Mouse (Mus musculus) forebrain, embryonic 16.5 days (tissue): Measurements from ENCODE around the gene Nle1. TPM values are rescaled to one million over a fixed set of nuclear protein-coding genes. Genes with fewer than 3 reads are reported as not detected.

ENCODE experiments used
- ATAC-seq: fragments of 200-750 bp; cut with Nextera tagmentation; 2 replicates; pipeline ENCODE4 v1.8.0; 2017; ENCODE audit warnings: mild to moderate bottlenecking, moderate library complexity
- H3K27ac ChIP-seq: fragments of 300-500 bp; sonication (generic); 2 replicates; pipeline ENCODE4 v1.5.1; 2014; ENCODE audit warnings: low read length, control low read depth
- H3K27me3 ChIP-seq: fragments of 300-500 bp; sonication (generic); replicated peaks from 2 replicates; pipeline ENCODE4 v1.6.1; 2014; ENCODE audit warnings: low read length; ENCODE audit not compliant: control insufficient read depth, insufficient read depth
- H3K36me3 ChIP-seq: fragments of 300-500 bp; sonication (generic); 2 replicates; pipeline ENCODE4 v1.6.1; 2014; ENCODE audit not compliant: control insufficient read depth, insufficient read depth
- H3K4me1 ChIP-seq: fragments of 300-500 bp; sonication (generic); replicated peaks from 2 replicates; pipeline ENCODE4 v1.6.1; 2014; ENCODE audit warnings: low read length; ENCODE audit not compliant: control insufficient read depth, insufficient read depth
- H3K4me2 ChIP-seq: fragments of 300-500 bp; sonication (generic); 2 replicates; pipeline ENCODE4 v1.6.1; 2014; ENCODE audit warnings: mild to moderate bottlenecking, low read length, control low read depth
- H3K4me3 ChIP-seq: fragments of 300-500 bp; sonication (generic); replicated peaks from 2 replicates; pipeline ENCODE4 v1.5.1; 2014; ENCODE audit warnings: mild to moderate bottlenecking, low read length, control low read depth
- H3K9ac ChIP-seq: fragments of 300-500 bp; sonication (generic); replicated peaks from 2 replicates; pipeline ENCODE4 v1.6.1; 2014; ENCODE audit warnings: low read depth, low read length, control low read depth
- H3K9me3 ChIP-seq: fragments of 300-500 bp; sonication (generic); 2 replicates; pipeline ENCODE4 v1.6.1; 2016; ENCODE audit warnings: low read length; ENCODE audit not compliant: control insufficient read depth
- WGBS: fragments of 180-500 bp; shearing (Covaris S2); extraction: QIAGEN DNeasy Blood & Tissue Kit; methylation state at CpG from one replicate; pipeline ENCODE4 v1.1.7; 2014; 5-methylcytosine and 5-hydroxymethylcytosine counted together
- polyA plus RNA-seq: library from polyadenylated mRNA; unstranded; fragments of >200 nt; fragmentation: Nextera tagmentation; extraction: Ambion mirVana; gene quantifications from 2 replicates; pipeline ENCODE4 v1.2.1, GENCODE M21; 2015

Nle1 gene
- polyA plus RNA-seq, 1 experiment from 2014 or later: 39.7 TPM

DNA sequence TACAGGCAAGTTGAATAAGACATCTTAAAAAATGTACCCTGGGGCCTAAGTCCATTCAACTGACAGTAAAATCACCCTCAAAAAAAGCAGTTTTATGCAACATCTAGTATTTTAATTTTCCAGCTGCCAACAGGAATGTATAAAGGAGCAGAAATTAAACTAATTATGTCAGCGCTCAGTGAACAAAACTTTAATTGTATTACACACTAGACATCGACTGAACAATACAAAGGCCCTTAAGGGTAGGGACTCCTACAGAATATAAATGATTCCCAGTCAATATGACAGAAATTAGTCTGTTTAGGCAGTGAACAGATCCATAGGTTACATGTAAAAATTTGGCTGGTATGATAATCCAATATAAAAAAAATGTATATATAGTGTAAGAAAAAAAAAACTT is 45.2 kb downstream of the Nle1 start:
- Histone ChIP-seq H3K27ac (no peak overlapping the region), H3K36me3 (no peaks in the 10 kb centered on the region), H3K4me3 (no peak overlapping the region), H3K4me2 (no peak overlapping the region), H3K4me1 (peaks cover 25% of the 10 kb centered on the region), H3K9me3 (no peaks in the 10 kb centered on the region), H3K27me3 (no peaks in the 10 kb centered on the region), H3K9ac (no peak overlapping the region)
- 9% methylated on average over 2 of the region's 2 CpGs for WGBS
- peak; percentile 60; the same call in 1 of the 2 replicates for ATAC-seq

DNA sequence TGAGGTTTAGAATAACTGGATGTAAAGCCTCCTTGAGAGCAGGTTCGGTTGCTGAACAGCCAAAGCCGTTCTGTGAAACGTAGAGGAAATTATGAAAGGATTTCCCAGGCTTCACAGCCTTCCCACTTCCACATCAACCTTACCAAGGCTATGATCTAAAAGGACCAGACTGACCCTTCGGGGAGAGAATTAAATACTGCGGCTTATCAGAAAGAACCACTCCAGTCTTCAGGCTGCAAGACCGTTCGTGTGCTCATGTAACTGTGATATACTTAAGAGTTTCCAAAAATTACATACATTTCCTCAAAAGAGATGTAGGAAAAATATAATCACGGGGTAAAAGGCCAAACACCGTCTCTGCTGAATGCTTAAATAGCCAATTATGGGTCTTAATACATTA is 45.6 kb downstream of the Nle1 start:
- 12% methylated on average over 9 of the region's 9 CpGs for WGBS
- H3K27ac ChIP-seq: peak overlapping the region; percentile 61
- 0 out of 2 replicates have a peak, but pooled peaks have one; percentile 21 for ATAC-seq

GRCm38 (mm10) chr11:82861558-82861957 is 46.7 kb downstream of the Nle1 start:
- ATAC-seq: no peak
- no peak overlapping the region for H3K27ac ChIP-seq
- whole genome bisulfite sequencing: 51% methylated on average over 8 of the region's 8 CpGs

More for the DNA sequence above, 45.6 kb downstream of the Nle1 start:
- Histone ChIP-seq H3K4me1 (peaks cover 22% of the 10 kb centered on the region), H3K9ac (no peak overlapping the region), H3K9me3 (no peaks in the 10 kb centered on the region), H3K4me3 (no peak overlapping the region), H3K27me3 (no peaks in the 10 kb centered on the region), H3K4me2 (no peak overlapping the region), H3K36me3 (no peaks in the 10 kb centered on the region)

GRCm38 (mm10) chr11:82860759-82861158 is 47.5 kb downstream of the Nle1 start:
- H3K4me2 ChIP-seq: no peak overlapping the region
- no peak overlapping the region for H3K27ac ChIP-seq
- no peak overlapping the region for H3K4me3 ChIP-seq
- ATAC-seq: no peak
- H3K4me1 ChIP-seq: peaks cover 28% of the 10 kb centered on the region
- no peaks in the 10 kb centered on the region for H3K27me3 ChIP-seq
- H3K36me3 ChIP-seq: no peaks in the 10 kb centered on the region
- no peak overlapping the region for H3K9ac ChIP-seq
- H3K9me3 ChIP-seq: no peaks in the 10 kb centered on the region
- WGBS: 83% methylated on average over 6 of the region's 6 CpGs

More at GRCm38 (mm10) chr11:82861558-82861957, 46.7 kb downstream of the Nle1 start:
- Histone ChIP-seq H3K36me3 (no peaks in the 10 kb centered on the region), H3K4me1 (peaks cover 22% of the 10 kb centered on the region), H3K27me3 (no peaks in the 10 kb centered on the region), H3K4me3 (no peak overlapping the region), H3K9me3 (no peaks in the 10 kb centered on the region), H3K4me2 (no peak overlapping the region), H3K9ac (no peak overlapping the region)

DNA sequence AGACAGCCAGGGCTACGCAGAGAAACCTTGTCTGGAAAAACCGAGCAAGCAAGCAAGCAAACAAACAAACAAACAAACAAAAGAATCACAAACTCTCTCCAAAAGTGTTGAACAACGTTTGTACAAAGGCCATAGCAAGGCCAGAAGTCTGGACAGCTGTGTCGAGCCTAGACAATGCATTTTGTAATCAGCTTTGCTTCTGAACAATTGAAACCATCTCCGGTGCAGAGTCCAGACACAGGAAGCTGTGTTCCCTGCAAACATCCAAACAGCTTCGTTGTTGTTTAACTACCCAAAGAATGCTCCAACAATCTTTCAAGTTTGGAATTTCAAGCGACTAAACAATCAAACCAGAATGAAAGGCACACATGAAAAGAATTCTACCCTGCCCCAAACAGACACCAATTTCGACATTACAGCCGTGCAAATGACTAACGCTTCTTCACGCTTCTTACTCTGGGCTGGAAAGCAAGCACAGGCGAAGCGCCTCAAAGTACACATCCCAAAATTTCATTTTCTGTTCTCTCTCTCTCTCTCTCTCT is 50.8 kb downstream of the Nle1 start:
- Histone ChIP-seq H3K27ac (no peak overlapping the region), H3K4me3 (no peak overlapping the region)
- no peak for ATAC-seq

DNA sequence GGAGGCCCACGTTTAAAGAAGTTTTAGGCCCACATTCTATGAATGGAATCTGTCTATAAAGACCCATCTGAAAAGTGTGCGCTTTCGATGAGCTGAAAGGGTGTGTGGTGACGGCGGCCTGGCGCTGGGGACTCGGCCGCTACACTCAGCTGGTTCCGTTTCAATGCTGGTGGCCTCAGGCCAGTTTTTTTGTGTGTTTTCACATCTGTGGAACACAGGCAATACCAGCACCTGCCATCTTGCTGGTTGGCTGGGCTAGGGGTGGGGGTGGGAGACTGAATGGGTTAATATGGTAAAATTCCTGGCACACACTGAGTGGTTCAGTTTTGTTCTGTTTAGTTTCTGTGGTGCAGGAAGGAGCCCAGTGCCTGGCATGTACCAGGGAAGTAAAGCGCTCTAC is 52.2 kb downstream of the Nle1 start:
- no peak overlapping the region for H3K4me3 ChIP-seq
- H3K27ac ChIP-seq: peak overlapping the region; percentile 64
- H3K4me2 ChIP-seq: peak overlapping the region; percentile 24
- H3K27me3 ChIP-seq: no peaks in the 10 kb centered on the region
- no peaks in the 10 kb centered on the region for H3K9me3 ChIP-seq
- H3K4me1 ChIP-seq: peaks cover 12% of the 10 kb centered on the region
- H3K36me3 ChIP-seq: no peaks in the 10 kb centered on the region
- no peak overlapping the region for H3K9ac ChIP-seq
- ATAC-seq: peak; percentile 89
- 9% methylated on average over 10 of the region's 10 CpGs for WGBS

More for the DNA sequence above, 50.8 kb downstream of the Nle1 start:
- 80% methylated on average over 13 of the region's 13 CpGs for WGBS
- Histone ChIP-seq H3K9me3 (no peaks in the 10 kb centered on the region), H3K27me3 (no peaks in the 10 kb centered on the region), H3K4me1 (peaks cover 22% of the 10 kb centered on the region), H3K4me2 (no peak overlapping the region), H3K9ac (no peak overlapping the region), H3K36me3 (no peaks in the 10 kb centered on the region)

GRCm38 (mm10) chr11:82855327-82855973 is 52.8 kb downstream of the Nle1 start:
- H3K4me2 ChIP-seq: no peak overlapping the region
- WGBS: 61% methylated on average over 9 of the region's 9 CpGs
- ATAC-seq: no peak; the same call in 1 of the 2 replicates
- H3K9ac ChIP-seq: no peak overlapping the region
- no peaks in the 10 kb centered on the region for H3K27me3 ChIP-seq
- H3K4me1 ChIP-seq: peaks cover 13% of the 10 kb centered on the region
- no peaks in the 10 kb centered on the region for H3K36me3 ChIP-seq
- H3K4me3 ChIP-seq: no peak overlapping the region
- H3K27ac ChIP-seq: no peak overlapping the region; the same call in 1 of the 2 replicates
- H3K9me3 ChIP-seq: no peaks in the 10 kb centered on the region

DNA sequence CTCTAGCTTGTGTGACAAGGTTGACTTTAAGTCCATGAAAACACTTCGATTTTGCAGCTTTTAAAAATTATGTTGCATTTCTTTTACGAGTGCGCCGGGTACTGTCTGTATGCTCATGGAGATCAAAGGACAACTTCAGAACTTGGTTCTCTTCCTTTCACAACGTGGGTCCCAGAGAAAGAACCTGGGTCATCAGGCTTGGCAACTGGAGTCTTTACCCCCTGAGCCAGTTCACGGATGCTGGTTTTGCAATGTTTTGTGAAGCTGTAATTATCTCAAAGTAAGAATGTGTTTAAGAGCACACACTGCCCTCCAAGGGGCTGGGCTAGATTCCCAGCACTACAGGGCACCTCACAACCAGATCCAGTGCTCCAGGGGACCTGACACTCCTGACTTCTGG is 54.1 kb downstream of the Nle1 start:
- no peak overlapping the region for H3K4me2 ChIP-seq
- 82% methylated on average over 6 of the region's 6 CpGs for WGBS
- H3K36me3 ChIP-seq: no peaks in the 10 kb centered on the region
- H3K4me1 ChIP-seq: peaks cover 17% of the 10 kb centered on the region
- H3K9me3 ChIP-seq: no peaks in the 10 kb centered on the region
- no peaks in the 10 kb centered on the region for H3K27me3 ChIP-seq
- no peak for ATAC-seq
- no peak overlapping the region for H3K27ac ChIP-seq
- H3K9ac ChIP-seq: no peak overlapping the region
- H3K4me3 ChIP-seq: no peak overlapping the region

- Histone ChIP-seq H3K4me2 (no peak overlapping the region), H3K36me3 (no peaks in the 10 kb centered on the region), H3K27ac (no peak overlapping the region), H3K9ac (no peak overlapping the region), H3K4me1 (peaks cover 17% of the 10 kb centered on the region), H3K27me3 (no peaks in the 10 kb centered on the region), H3K9me3 (no peaks in the 10 kb centered on the region), H3K4me3 (no peak overlapping the region)
- 85% methylated on average over 7 of the region's 7 CpGs for WGBS
- ATAC-seq: no peak
Measured at GRCm38 (mm10) chr11:82852958-82853357, 55.3 kb downstream of the Nle1 start.
